Mouse (Mus musculus) midbrain, postnatal 0 days (tissue): ENCODE results near the gene Terb1. TPM values are rescaled to one million over a fixed set of nuclear protein-coding genes. Genes with fewer than 3 reads are reported as not detected.

ENCODE experiments used
- ATAC-seq: fragments of 200-750 bp; cut with Nextera tagmentation; 2 replicates; pipeline ENCODE4 v1.8.0; 2017; ENCODE audit warnings: moderate number of reproducible peaks, mild to moderate bottlenecking, moderate TSS enrichment, moderate library complexity; ENCODE audit not compliant: low FRiP score
- DNase-seq: peaks from one replicate; pipeline ENCODE4 v3.0.0-alpha.2; 2015; ENCODE audit warnings: low spot score
- H3K27ac ChIP-seq: fragments of 300-500 bp; sonication (generic); 2 replicates; pipeline ENCODE4 v1.5.1; 2014; ENCODE audit warnings: low read depth, mild to moderate bottlenecking, low read length, mixed read lengths
- H3K27me3 ChIP-seq: fragments of 300-500 bp; sonication (generic); 2 replicates; pipeline ENCODE4 v1.6.1; 2014; ENCODE audit warnings: low read length, control low read depth, mixed read lengths; ENCODE audit not compliant: insufficient read depth
- H3K36me3 ChIP-seq: fragments of 300-500 bp; sonication (generic); 2 replicates; pipeline ENCODE4 v1.6.1; 2014; ENCODE audit warnings: low read length, control low read depth, mixed read lengths; ENCODE audit not compliant: insufficient read depth
- H3K4me1 ChIP-seq: fragments of 300-500 bp; sonication (generic); 2 replicates; pipeline ENCODE4 v1.6.1; 2014; ENCODE audit warnings: mild to moderate bottlenecking, control low read depth, antibody characterized with exemption, low read length, mixed read lengths; ENCODE audit not compliant: insufficient read depth
- H3K4me2 ChIP-seq: fragments of 300-500 bp; sonication (generic); 2 replicates; pipeline ENCODE4 v1.6.1; 2014; ENCODE audit warnings: low read depth, mild to moderate bottlenecking, low read length, mixed read lengths; ENCODE audit not compliant: poor library complexity, severe bottlenecking
- H3K4me3 ChIP-seq: fragments of 300-500 bp; sonication (generic); 2 replicates; pipeline ENCODE4 v1.5.1; 2014; ENCODE audit warnings: low read depth, mild to moderate bottlenecking, low read length, moderate library complexity
- H3K9ac ChIP-seq: fragments of 300-500 bp; sonication (generic); replicated peaks from 2 replicates; pipeline ENCODE4 v1.6.1; 2014; ENCODE audit warnings: mild to moderate bottlenecking, low read length, moderate library complexity, mixed read lengths; ENCODE audit not compliant: poor library complexity, severe bottlenecking
- H3K9me3 ChIP-seq: fragments of 300-500 bp; sonication (generic); 2 replicates; pipeline ENCODE4 v1.6.1; 2016; ENCODE audit warnings: low read length, control low read depth
- CTCF ChIP-seq: IDR thresholded peaks from 2 replicates; pipeline ENCODE4 v1.5.1; 2016; ENCODE audit warnings: antibody characterized with exemption, mild to moderate bottlenecking
- WGBS: fragments of 180-500 bp; shearing (Covaris S2); extraction: QIAGEN DNeasy Blood & Tissue Kit; methylation state at CpG from one replicate; pipeline ENCODE4 v1.1.7; 2014; 5-methylcytosine and 5-hydroxymethylcytosine counted together
- polyA plus RNA-seq: library from polyadenylated mRNA; unstranded; fragments of >200 nt; fragmentation: Nextera tagmentation; extraction: Ambion mirVana; gene quantifications from 2 replicates; pipeline ENCODE4 v1.2.1, GENCODE M21; 2015
- total RNA-seq: library from RNA; depleted of rRNA; stranded (reverse); fragments of >200 nt; gene quantifications from 2 replicates; pipeline ENCODE4 v1.2.3, GENCODE M21; 2014

The Terb1 gene
- total and polyA plus RNA-seq, 2 experiments from 2014 or later, result 0.68 to 0.71 TPM

DNA sequence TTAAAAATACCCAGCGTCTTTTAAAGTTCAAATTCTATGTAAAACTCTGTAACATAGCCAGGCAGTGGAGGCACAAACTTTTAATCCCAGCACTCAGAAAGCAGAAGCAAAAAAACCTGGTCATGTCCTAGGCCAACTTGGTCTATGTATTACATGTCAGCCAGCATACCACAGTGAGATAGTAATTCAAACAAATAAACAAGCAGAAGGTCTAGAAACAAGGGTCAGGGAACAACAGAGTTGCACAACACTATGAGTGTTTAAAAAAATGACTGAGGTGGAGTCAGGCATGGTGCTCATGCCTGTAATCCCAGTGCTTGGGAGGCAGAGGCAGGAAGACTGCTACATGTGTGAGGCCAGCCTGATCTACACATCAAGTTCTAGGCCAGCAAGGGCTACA is 30.6 kb downstream of the Terb1 start:
- H3K27me3 ChIP-seq, result no peaks in the 10 kb centered on the region
- no peak for ATAC-seq
- H3K4me3 ChIP-seq, result no peak overlapping the region
- no peak overlapping the region for H3K27ac ChIP-seq
- no peak for DNase-seq
- no peak for TF ChIP-seq CTCF
- WGBS, result 65% methylated on average over 1 of the region's 1 CpGs
- H3K9me3 ChIP-seq, result no peaks in the 10 kb centered on the region
- no peaks in the 10 kb centered on the region for H3K36me3 ChIP-seq
- H3K4me1 ChIP-seq, result no peaks in the 10 kb centered on the region
- no peak overlapping the region for H3K9ac ChIP-seq
- H3K4me2 ChIP-seq, result no peak overlapping the region

DNA sequence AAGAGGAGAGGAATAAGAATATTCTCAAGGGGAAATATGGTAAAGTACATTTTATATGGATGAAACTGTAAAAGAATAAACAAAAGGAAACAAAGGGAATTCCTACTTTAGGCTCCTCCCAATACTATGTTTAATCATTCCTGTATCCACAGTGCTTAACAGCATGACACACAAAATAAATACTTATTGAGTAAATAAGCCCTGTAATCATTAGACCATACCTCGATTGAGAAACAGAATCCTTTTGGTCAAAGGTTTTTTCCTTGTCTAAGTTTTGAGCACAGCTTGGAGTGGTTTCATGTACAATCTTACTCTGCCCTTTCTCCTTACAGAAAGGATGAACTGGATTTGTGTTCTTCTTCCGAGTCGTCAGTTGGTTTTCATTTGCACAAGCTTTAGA is 37.2 kb downstream of the Terb1 start:
- no peak overlapping the region for H3K4me2 ChIP-seq
- H3K4me1 ChIP-seq, result no peaks in the 10 kb centered on the region
- no peak overlapping the region for H3K9ac ChIP-seq
- TF ChIP-seq CTCF, result no peak
- H3K9me3 ChIP-seq, result no peaks in the 10 kb centered on the region
- no peak overlapping the region for H3K27ac ChIP-seq
- ATAC-seq (no peak), DNase-seq (no peak)
- H3K4me3 ChIP-seq, result no peak overlapping the region
- no peaks in the 10 kb centered on the region for H3K27me3 ChIP-seq
- H3K36me3 ChIP-seq, result no peaks in the 10 kb centered on the region
- WGBS, result 79% methylated on average over 3 of the region's 3 CpGs

DNA sequence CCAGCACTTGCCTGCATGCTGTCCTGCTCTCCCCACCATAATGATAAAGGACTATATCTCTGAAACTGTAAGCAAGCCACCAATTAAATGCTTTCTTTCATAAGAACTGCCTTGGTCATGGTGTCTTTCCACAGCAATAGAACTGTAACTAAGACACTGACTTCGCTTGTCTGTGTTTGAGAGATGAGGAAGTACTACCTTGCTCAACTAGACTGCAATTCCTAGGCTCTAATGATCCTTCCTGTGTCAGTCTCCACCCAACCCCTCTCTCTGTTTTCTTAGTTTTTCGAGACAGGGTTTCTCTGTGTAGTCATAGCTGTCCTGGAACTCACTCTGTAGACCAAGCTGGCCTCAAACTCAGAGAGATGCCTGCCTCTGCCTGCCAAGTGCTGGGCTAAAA is 42.2 kb downstream of the Terb1 start:
- Histone ChIP-seq H3K9ac (no peak overlapping the region), H3K4me2 (no peak overlapping the region), H3K9me3 (no peaks in the 10 kb centered on the region), H3K27ac (no peak overlapping the region), H3K27me3 (no peaks in the 10 kb centered on the region), H3K4me3 (no peak overlapping the region), H3K36me3 (no peaks in the 10 kb centered on the region), H3K4me1 (no peaks in the 10 kb centered on the region)
- ATAC-seq, result no peak
- no peak for DNase-seq
- 72% methylated on average over 2 of the region's 2 CpGs for WGBS
- TF ChIP-seq CTCF, result no peak

DNA sequence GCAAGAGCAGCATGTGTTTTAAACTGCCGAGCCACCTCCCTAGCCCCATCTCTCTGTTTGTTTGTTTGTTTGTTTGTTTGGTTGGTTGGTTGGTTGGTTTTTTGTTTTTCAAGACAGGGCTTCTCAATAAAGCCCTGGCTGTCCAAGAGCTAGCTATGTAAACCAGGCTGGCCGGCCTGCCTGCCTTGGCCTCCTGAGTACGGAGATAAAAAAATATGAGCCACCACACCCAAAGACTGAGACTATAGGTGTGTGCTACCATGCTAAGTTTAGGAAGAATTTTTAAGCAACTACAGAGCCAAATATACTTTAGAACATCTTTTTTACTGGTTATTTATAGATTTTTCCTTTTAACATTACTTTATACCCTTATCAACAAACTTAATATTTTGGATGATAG is 57.5 kb downstream of the Terb1 start:
- WGBS, result 83% methylated on average over 3 of the region's 3 CpGs
- Histone ChIP-seq H3K4me3 (no peak overlapping the region), H3K9me3 (no peaks in the 10 kb centered on the region), H3K9ac (no peak overlapping the region), H3K27me3 (no peaks in the 10 kb centered on the region), H3K4me1 (no peaks in the 10 kb centered on the region), H3K36me3 (no peaks in the 10 kb centered on the region), H3K27ac (no peak overlapping the region), H3K4me2 (no peak overlapping the region)
- no peak for DNase-seq
- TF ChIP-seq CTCF, result no peak
- no peak for ATAC-seq

DNA sequence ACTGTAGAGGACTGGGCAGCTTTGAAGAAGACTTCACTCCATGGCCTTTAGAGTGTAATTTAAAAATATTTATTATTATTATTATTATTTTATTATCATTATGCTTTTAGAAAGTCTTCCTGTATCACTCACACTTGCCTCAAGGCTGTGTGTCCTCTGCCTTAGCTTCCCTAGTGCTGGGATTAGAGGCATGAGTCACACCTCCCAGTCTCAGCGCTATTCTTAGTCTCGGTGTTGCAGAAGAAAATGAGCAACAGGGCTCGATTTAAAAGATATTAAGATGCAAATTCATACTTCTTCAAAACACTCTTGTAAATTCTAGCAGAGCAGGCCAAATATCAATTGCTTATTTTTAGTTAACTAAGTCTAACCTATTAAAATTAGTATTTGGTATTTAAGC is 60.9 kb downstream of the Terb1 start:
- DNase-seq (no peak), ATAC-seq (no peak)
- no peak overlapping the region for H3K9ac ChIP-seq
- 85% methylated on average over 3 of the region's 3 CpGs for WGBS
- H3K4me1 ChIP-seq, result no peaks in the 10 kb centered on the region
- no peak overlapping the region for H3K4me2 ChIP-seq
- no peak overlapping the region for H3K27ac ChIP-seq
- no peaks in the 10 kb centered on the region for H3K27me3 ChIP-seq
- H3K4me3 ChIP-seq, result no peak overlapping the region
- TF ChIP-seq CTCF, result no peak
- no peaks in the 10 kb centered on the region for H3K9me3 ChIP-seq
- no peaks in the 10 kb centered on the region for H3K36me3 ChIP-seq

DNA sequence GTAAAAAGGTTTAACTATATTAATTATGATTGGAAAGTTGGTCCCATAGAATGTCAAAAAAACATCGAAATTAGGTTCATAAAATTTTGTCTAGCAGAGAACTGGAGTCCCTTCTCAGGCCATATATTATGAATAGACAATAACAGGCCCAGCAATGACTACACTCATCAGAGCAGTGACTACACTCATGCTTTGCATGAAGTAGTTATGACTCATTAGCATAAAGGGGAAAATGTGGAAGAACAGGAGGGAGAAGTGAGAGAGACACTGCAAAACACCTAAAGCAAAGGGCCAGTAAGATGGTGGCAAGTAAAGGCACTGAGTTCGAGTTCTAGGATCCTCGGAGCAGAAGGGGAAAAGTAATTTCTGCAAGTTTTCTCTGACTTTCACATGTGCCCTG is 63.7 kb downstream of the Terb1 start:
- WGBS, result 82% methylated on average over 3 of the region's 3 CpGs
- no peak overlapping the region for H3K4me3 ChIP-seq
- no peaks in the 10 kb centered on the region for H3K9me3 ChIP-seq
- no peaks in the 10 kb centered on the region for H3K36me3 ChIP-seq
- ATAC-seq (no peak), DNase-seq (no peak)
- H3K27me3 ChIP-seq, result no peaks in the 10 kb centered on the region
- no peak overlapping the region for H3K9ac ChIP-seq
- TF ChIP-seq CTCF, result no peak
- H3K4me1 ChIP-seq, result no peaks in the 10 kb centered on the region; the same call in 1 of the 2 replicates
- H3K4me2 ChIP-seq, result no peak overlapping the region
- H3K27ac ChIP-seq, result no peak overlapping the region
